Mouse (Mus musculus) monocyte, adult 2 months (primary cell): ENCODE results near the gene Sv2a.
"Not testable (repeated sequence)": the region's sequence is repeated elsewhere in the genome, so short reads cannot be mapped to it uniquely, and the experiment has no call there.

ENCODE experiments used
- DNase-seq, 2 experiments: peaks; one replicate each; pipeline ENCODE4 v3.0.0; 2022; ENCODE audit warnings: low spot score in 2 of 2, low read depth in 1 of 2

Sv2a gene

GRCm38 (mm10) chr3:96173185-96173584 lies 7.8 kb upstream of the Sv2a start:
- DNase-seq, result no peak

DNA sequence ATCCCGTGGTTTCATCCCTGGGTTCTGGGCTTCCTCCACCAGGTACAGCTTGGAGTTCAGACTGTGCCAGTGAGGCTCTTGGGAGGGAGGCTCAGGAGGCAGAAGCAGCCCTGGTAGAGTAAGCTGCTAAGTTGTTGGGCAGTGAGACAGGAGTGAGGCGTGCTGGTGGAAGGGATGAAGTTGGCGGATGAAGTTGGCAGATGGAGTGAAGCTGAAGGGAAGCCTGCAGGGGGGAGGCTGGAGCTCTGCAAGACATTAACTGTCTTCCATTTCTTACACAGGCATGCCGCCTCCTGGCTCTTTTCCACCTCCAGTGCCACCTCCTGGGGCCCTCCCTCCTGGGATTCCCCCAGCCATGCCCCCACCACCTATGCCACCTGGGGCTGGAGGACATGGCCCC lies 6.9 kb upstream of the Sv2a start:
- not testable (repeated sequence) for DNase-seq

GRCm38 (mm10) chr3:96175251-96175650 lies 5.7 kb upstream of the Sv2a start:
- no peak for DNase-seq

DNA sequence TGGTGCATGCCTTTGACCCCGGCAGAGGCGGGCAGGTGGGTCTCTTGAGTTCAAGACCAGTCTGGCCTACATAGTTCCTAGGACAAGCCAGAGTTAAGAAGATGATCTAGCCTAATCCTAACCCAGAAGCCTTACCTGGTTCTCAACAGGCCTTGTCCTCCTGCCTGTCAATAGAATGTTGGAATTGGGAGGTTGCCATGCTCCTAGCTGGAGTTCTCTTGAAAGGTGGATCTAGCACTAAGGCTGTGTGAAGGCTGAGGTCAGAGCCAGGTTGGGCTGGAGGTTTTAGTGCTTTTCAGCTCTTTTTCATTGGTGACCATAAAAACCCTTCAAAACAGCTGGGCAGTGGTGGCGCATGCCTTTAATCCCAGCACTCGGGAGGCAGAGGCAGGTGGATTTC lies 2.5 kb upstream of the Sv2a start:
- no peak for DNase-seq

DNA sequence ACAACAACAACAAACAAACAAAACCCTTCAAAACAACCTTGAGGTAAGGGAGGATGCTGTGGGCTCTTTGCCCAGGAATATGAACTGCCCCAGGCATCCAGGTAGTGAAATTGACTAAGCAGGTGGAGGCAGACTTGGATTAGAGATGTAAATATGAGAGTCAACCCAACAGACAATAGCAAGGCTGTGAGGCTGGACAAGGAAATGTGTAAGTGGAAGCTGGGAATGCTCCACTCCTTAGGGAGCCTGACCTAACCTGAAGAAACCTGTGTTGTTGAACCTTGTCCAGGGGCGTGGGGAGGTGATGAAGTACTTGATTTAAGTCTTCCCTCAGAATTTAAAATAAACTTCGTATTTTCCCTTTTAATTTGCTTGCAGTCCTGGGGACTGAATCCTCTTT lies 2.0 kb upstream of the Sv2a start:
- DNase-seq, result no peak

DNA sequence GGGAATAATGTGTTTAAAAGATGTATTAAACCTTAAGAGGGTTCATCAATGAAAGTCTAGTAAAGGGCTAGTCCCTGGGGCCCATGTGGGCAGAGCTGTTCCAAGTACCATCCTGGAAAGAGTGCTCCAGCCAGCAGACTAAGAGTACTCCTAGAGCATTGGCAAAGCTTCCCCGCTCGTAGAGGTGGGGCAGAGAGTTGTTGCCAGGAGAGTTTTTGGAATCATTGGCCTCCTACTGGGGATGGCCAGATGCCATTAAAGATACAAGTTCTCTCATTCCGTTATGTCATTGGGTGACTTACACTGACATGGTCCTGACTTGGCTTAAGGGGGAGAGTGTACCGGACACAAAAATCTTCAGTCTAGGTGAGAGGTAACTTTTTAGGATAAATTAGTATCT lies 1.4 kb upstream of the Sv2a start:
- no peak for DNase-seq

GRCm38 (mm10) chr3:96181510-96182381 lies 795 bp downstream of the Sv2a start:
- no peak for DNase-seq

GRCm38 (mm10) chr3:96182382-96182776 lies 1.4 kb downstream of the Sv2a start:
- DNase-seq, result no peak

- DNase-seq, result no peak
These were observed 12.0 kb downstream of the Sv2a start for GRCm38 (mm10) chr3:96192977-96193376.

DNA sequence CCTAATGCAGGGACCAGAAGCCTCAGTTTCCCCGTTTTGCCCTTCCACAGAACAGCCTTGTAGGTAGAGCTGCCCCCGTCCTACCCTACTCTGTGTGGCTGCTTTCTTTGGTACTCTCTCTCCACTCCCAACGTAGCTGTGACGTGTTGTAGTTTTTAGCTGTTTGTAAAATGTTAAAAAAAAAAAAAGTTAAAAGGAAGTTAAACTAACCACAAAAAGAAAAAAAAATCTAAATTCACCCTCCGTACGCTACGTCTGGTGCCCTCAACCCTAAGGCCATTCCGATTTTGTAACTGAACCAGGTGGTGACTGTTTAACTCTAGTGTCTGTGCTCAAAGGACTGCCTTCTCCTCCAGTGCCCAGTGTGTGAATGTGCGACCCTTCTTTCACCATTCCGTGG lies 14.0 kb downstream of the Sv2a start:
- no peak for DNase-seq

DNA sequence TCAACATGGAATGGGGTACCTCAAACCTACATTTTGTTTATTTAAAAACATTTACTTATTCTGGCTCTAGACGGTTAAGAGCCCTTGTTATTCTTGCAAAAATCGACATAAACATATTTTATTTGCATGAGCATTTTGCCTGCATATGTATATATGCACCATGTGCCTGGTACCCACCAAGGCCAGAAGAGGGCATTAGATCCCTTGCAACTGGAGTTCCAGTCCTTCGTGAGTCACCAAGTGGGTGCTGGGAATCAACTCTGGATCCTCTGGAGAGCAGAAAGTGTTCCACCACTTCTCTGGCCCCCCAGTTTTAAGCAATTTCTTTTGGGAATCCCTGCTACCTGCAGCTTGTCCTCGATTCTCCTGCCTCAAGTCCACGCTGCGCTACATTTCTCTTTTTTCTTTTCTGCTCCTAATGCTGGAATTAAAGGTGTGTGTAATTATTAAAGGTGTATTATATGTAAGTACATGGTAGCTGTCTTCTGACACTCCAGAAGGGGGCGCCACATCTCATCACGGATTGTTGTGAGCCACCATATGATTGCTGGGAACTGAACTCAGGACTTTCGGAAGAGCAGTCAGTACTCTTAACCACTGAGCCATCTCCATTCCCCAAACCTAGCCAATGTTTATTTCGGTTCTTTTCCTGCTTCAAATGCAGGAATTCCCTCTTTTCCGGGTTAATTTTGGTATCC lies 14.8 kb downstream of the Sv2a start:
- DNase-seq, result no peak

DNA sequence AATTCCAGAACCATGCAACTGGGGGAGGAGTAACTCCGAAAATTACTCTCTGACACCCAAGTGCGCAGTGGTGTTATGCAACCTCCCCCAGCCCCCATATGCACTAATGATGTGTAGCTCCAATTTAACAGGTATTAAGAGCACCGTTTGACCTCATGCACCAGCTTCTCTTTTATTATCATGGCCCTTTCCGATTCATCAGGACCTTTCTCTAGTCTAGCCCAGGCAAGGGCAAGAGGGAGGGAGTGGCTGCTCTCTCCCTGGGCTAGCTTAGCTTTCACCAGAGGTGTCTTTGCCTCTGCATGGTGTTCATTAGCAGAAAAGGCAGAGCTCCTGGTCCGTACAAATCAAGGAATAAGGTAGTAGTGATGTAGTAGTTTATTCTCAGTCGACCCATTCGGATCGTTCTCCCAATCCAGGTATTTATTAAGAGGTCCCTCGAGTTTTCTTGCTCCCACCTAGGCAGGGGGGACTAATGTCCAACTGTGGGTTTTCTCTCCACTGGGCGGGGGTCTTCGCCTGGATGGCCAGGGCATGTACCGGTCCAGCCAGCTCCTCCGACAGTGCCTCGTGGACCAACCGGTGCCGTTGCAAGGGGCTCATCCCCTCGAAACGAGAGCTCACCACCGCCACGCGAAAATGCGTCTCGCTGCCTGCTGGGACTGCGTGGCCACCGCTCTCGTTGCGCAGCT lies 15.6 kb downstream of the Sv2a start:
- no peak for DNase-seq

DNA sequence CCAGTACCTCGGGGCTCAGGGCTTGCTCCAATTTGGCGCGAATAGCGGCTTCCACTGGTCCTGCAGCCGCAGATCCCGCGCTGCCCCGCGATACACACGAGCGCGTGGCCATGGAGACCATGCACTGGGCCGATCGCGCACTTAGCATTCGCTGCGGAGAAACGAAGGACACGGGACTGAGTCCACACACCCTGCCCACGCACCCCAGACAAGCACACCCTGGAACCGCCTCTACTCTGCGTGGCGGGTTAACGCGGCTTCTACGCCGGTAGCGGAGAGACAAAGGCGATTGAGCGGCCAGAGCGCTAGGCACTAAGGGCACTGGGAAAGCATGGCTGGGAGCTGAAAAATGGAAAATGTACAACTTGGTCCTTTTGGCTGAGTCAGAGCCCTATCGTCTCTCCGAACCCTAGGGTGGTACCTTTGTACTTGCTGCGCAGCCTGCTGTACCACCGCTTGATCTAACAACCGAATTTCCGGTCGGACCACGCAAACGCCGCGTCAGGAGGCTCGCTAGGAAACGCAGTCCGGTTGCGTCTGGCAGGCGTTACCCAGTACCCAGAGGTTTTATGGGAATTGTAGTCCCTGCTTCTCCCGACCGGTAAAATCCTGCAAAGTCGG lies 16.3 kb downstream of the Sv2a start:
- DNase-seq, result peak; percentile 39 to 68

GRCm38 (mm10) chr3:96198181-96198580 lies 17.2 kb downstream of the Sv2a start:
- DNase-seq, result no peak

- not testable (repeated sequence) for DNase-seq
These were observed 17.8 kb downstream of the Sv2a start for GRCm38 (mm10) chr3:96198601-96199251.

- no peak for DNase-seq
These were observed 18.8 kb downstream of the Sv2a start for GRCm38 (mm10) chr3:96199731-96200130.

GRCm38 (mm10) chr3:96207819-96208218 lies 26.9 kb downstream of the Sv2a start:
- no peak for DNase-seq

- DNase-seq, result no peak
These were observed 28.3 kb downstream of the Sv2a start for GRCm38 (mm10) chr3:96209242-96209641.

DNA sequence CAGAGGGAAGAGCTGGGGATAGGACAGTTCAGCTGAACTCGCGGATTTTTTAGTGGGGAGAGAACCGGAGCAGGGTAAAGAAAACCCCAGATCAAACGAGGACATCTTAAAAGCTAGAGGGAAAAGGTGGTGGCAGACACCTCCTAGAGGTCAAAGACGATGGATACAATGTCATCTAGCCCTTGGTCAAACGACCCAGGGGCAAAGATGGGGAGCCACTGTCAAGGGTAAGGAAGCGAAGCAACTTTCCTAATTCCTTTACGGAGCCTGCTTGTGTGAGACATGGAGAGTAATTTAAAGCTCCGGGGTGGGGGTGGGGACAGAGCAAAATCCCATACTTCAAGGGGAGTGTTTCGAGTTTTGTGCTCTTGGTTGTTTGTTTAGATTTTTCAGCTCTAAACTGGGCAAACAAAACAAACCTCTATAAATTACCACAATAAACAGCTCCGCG lies 38.3 kb downstream of the Sv2a start:
- DNase-seq, result no peak

DNA sequence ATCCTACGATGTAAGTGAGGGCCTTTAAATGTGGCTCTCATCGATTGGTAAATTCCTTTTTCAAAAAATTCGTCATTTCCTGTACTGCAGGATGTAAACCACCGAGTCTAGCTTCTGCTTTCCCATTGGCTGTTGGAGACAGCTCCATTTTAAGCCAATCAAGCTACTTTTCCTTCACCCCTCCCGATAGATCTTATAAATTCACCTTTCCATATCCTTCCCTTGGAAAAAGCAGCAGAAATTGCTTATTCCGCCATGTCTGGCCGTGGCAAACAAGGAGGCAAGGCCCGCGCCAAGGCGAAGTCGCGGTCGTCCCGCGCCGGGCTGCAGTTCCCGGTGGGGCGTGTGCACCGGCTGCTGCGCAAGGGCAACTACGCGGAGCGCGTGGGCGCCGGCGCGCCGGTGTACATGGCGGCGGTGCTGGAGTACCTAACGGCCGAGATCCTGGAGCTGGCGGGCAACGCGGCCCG lies 38.7 kb downstream of the Sv2a start, which contains the start of the genes Bola1 and Hist2h2ab:
Gene Bola1 (minus strand): TSS at position 49 of the 470 bp plus-strand sequence.
Gene Hist2h2ab (plus strand): TSS at position 205 of the 470 bp plus-strand sequence.
- peak in 1 of 2 experiments; percentile 68 for DNase-seq
